Mouse (Mus musculus): ENCODE data around the gene Lrrc66. TPM values are rescaled to one million over a fixed set of nuclear protein-coding genes. Genes with fewer than 3 reads are reported as not detected.

Gene Lrrc66
- total and polyA plus RNA-seq, 3 experiments, result 0.04 TPM; not detected in 2

DNA sequence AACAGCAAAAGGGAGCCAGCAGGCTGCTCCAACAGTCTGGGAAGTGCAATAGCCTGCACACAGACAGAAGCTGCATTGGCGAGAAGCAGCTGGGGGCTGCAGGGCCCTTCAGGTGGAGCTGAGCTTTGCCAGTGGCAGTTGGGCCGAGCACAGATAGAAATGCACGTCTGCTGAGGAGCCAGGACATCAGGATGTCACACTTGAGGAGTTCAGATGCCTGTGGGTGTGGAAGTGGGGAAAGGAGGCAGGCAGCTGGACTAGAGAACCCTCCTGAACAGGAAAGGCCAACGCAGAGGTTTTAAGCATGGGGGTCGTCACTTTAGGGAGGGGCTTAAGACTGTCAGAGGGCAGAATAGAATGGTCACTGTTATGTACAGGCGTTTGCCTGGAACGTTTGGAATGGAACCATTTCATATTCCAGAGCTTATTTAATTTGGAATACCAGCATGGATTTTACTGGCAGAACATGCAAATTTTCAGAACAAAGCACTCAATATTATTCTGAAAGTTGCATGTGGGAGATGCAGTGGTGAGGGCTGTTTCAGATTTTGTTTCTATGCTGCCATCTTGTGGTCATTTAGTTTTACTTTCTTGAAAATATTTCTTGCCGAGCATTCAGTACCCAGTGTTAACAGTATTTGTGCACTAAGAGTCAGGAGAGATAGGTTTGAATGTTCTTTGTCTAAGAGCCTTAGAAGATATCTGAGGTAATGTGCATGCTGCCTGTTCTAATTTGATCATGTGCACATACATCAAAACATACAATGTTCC, 5.2 kb upstream of the Lrrc66 start:
- Histone ChIP-seq H3K4me1 (ENCODE audit: control insufficient read depth in 1 of 2, insufficient read depth in 2 of 2) (0 out of 4 replicates have a peak, but pooled peaks cover 0 to 6% of the 10 kb centered on the region in 2 experiments), H3K9ac (ENCODE audit: insufficient read depth, low read depth) (no peak overlapping the region), H3K27me3 (replicated peaks) (no peaks in the 10 kb centered on the region), H3K4me3 (replicated peaks in 1 of 3; ENCODE audit: low read depth in 2 of 3, low read length in 2 of 3, poor library complexity in 1 of 3) (no peak overlapping the region), H3K27ac (ENCODE audit: insufficient read depth, low read depth) (no peak overlapping the region), H3K4me2 (ENCODE audit: insufficient read depth, low read depth, poor library complexity, severe bottlenecking) (no peak overlapping the region), H3K9me3 (replicated peaks; ENCODE audit: low read length) (peaks cover 6% of the 10 kb centered on the region), H3K36me3 (replicated peaks in 1 of 2; ENCODE audit: control insufficient read depth in 1 of 2, insufficient read depth in 1 of 2, low read length in 1 of 2) (peaks cover 9 to 65% of the 10 kb centered on the region in 2 experiments), H3K79me2 (replicated peaks; ENCODE audit: control insufficient read depth, extremely low read depth, insufficient read depth, poor library complexity, severe bottlenecking) (no peaks in the 10 kb centered on the region)
- peak; percentile 43; the same call in 1 of the 2 replicates for TF ChIP-seq MYC (IDR thresholded peaks at IDR 0.05; ENCODE audit: low read depth, low read length)
- TF ChIP-seq RAD21 (IDR thresholded peaks at IDR 0.05; ENCODE audit: low read depth, low read length), result peak; percentile 81
- no peak for TF ChIP-seq TCF12 (IDR thresholded peaks at IDR 0.05; ENCODE audit: low read depth, low read length)
- peak in 1 of 2 experiments; percentile 81; a peak in 2 of 4 replicates for TF ChIP-seq CTCF (conservative IDR thresholded peaks at IDR 0.05 in 1 of 2, IDR thresholded peaks at IDR 0.05 in 1 of 2; ENCODE audit: low read depth in 2 of 2, low read length in 2 of 2)
- TF ChIP-seq UBTF (IDR thresholded peaks at IDR 0.05; ENCODE audit: low read depth, low read length), result no peak
- peak; percentile 70 for TF ChIP-seq SMC3 (IDR thresholded peaks at IDR 0.05; ENCODE audit: low read depth, low read length)
- dilution Hi-C loops (cut with MboI; ENCODE audit: extremely low pct_ligation_motif_present, extremely low pct_unique_long_range_greater_than_20kb, low sequenced_read_pairs), result no loop called here
- peak; percentile 58 for DNase-seq (ENCODE audit: extremely low read depth)
- in situ Hi-C loops (cut with MboI; ENCODE audit: low pct_ligation_motif_present, low pct_unique_long_range_greater_than_20kb, low sequenced_read_pairs), result loop anchor here (5.0 kb wide), 1 partner anchor 205 kb away; no protein-coding TSS in a partner anchor

DNA sequence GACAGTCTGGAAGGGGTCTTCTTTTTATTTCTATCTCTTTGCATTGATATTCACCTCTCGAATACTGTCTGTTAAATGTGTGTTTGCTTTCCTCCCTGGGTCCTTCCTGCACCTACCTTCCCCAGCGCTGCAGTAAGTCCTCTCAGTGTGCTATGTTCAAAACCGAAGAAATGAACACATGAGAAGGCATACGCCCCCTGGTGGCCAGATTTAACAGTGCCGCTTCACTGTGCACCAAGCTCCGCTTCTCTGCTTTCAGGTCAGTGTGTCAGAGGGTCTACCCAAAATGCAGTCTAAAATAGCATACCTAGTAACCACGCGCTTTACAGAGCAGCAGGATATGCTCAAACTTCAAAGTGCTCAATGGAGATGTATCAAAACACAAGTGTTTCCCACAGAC, 815 bp upstream of the Lrrc66 start:
- DNase-seq (ENCODE audit: extremely low read depth), result peak; percentile 61
- dilution Hi-C loops (cut with MboI; ENCODE audit: extremely low pct_ligation_motif_present, extremely low pct_unique_long_range_greater_than_20kb, low sequenced_read_pairs), result no loop called here
- in situ Hi-C loops (cut with MboI; ENCODE audit: low pct_ligation_motif_present, low pct_unique_long_range_greater_than_20kb, low sequenced_read_pairs), result no loop called here

DNA sequence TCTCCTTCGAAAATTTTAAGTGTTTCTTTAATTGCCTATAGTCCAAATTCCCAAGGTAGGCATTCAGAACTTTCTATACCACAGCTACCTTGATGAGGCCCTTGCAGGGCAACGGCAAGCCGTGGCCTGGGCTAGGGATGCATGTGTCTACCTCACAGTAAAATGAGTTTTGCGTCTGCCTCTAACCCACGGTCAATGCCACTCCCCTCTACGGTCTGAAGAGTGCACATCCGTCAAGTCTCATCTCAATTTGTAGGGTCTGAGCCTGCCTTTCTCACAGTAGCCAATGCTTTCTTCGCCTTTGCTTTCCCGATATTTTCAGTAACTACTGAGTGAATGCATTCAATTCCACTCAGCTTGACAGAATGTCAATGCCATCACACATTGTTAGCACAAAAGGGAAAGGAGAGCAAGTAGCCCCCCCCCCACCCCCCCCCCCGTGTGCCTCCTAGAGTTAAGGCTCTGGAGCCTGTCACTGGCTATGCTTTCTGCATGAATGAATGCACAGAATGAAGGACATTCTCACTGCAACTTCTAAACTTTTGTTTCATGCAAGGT, 1.2 kb downstream of the Lrrc66 start:
- Histone ChIP-seq H3K4me2 (ENCODE audit: insufficient read depth, low read depth, poor library complexity, severe bottlenecking) (no peak overlapping the region), H3K9ac (ENCODE audit: insufficient read depth, low read depth) (no peak overlapping the region), H3K9me3 (replicated peaks; ENCODE audit: low read length) (peaks cover 6% of the 10 kb centered on the region), H3K36me3 (replicated peaks in 1 of 2; ENCODE audit: control insufficient read depth in 1 of 2, insufficient read depth in 1 of 2, low read length in 1 of 2) (peaks cover 4 to 21% of the 10 kb centered on the region in 2 experiments), H3K4me3 (replicated peaks in 1 of 3; ENCODE audit: low read depth in 2 of 3, low read length in 2 of 3, poor library complexity in 1 of 3) (no peak overlapping the region), H3K27me3 (replicated peaks) (no peaks in the 10 kb centered on the region), H3K27ac (ENCODE audit: insufficient read depth, low read depth) (no peak overlapping the region), H3K79me2 (replicated peaks; ENCODE audit: control insufficient read depth, extremely low read depth, insufficient read depth, poor library complexity, severe bottlenecking) (no peaks in the 10 kb centered on the region), H3K4me1 (ENCODE audit: control insufficient read depth in 1 of 2, insufficient read depth in 2 of 2) (no peaks in the 10 kb centered on the region; a peak in 1 of 4 replicates)
- no peak for DNase-seq (ENCODE audit: extremely low read depth)
- in situ Hi-C loops (cut with MboI; ENCODE audit: low pct_ligation_motif_present, low pct_unique_long_range_greater_than_20kb, low sequenced_read_pairs) (no loop called here), dilution Hi-C loops (cut with MboI; ENCODE audit: extremely low pct_ligation_motif_present, extremely low pct_unique_long_range_greater_than_20kb, low sequenced_read_pairs) (no loop called here)
- TF ChIP-seq POLR2AphosphoS2 (IDR thresholded peaks at IDR 0.05; ENCODE audit: low read depth, low read length), result no peak
- no peak for TF ChIP-seq SIN3A (IDR thresholded peaks at IDR 0.05; ENCODE audit: low read length)
- TF ChIP-seq CHD2 (IDR thresholded peaks at IDR 0.05; ENCODE audit: low read length), result no peak
- TF ChIP-seq IRF4 (IDR thresholded peaks at IDR 0.05; ENCODE audit: low read depth, low read length), result no peak
- no peak for TF ChIP-seq BHLHE40 (IDR thresholded peaks at IDR 0.05; ENCODE audit: low read depth, low read length)
- no peak for TF ChIP-seq HCFC1 (IDR thresholded peaks at IDR 0.05; ENCODE audit: low read depth, low read length)
- no peak for TF ChIP-seq MAFK (IDR thresholded peaks at IDR 0.05; ENCODE audit: insufficient replicate concordance, low read length)
- TF ChIP-seq CHD1 (IDR thresholded peaks at IDR 0.05; ENCODE audit: low read depth, low read length), result no peak
- no peak for TF ChIP-seq UBTF (IDR thresholded peaks at IDR 0.05; ENCODE audit: low read depth, low read length)
- no peak for TF ChIP-seq RAD21 (IDR thresholded peaks at IDR 0.05; ENCODE audit: low read depth, low read length)

More for the DNA sequence above, 815 bp upstream of the Lrrc66 start:
- Histone ChIP-seq H3K27ac (ENCODE audit: insufficient read depth, low read depth) (no peak overlapping the region), H3K4me1 (ENCODE audit: control insufficient read depth in 1 of 2, insufficient read depth in 2 of 2) (peaks cover 0 to 4% of the 10 kb centered on the region in 2 experiments; a peak in 1 of 4 replicates), H3K4me3 (replicated peaks in 1 of 3; ENCODE audit: low read depth in 2 of 3, low read length in 2 of 3, poor library complexity in 1 of 3) (no peak overlapping the region), H3K9ac (ENCODE audit: insufficient read depth, low read depth) (no peak overlapping the region), H3K27me3 (replicated peaks) (no peaks in the 10 kb centered on the region), H3K36me3 (replicated peaks in 1 of 2; ENCODE audit: control insufficient read depth in 1 of 2, insufficient read depth in 1 of 2, low read length in 1 of 2) (peaks cover 4 to 35% of the 10 kb centered on the region in 2 experiments), H3K9me3 (replicated peaks; ENCODE audit: low read length) (peaks cover 6% of the 10 kb centered on the region), H3K4me2 (ENCODE audit: insufficient read depth, low read depth, poor library complexity, severe bottlenecking) (no peak overlapping the region), H3K79me2 (replicated peaks; ENCODE audit: control insufficient read depth, extremely low read depth, insufficient read depth, poor library complexity, severe bottlenecking) (no peaks in the 10 kb centered on the region)
- TF ChIP-seq RAD21 (IDR thresholded peaks at IDR 0.05; ENCODE audit: low read depth, low read length), result peak; percentile 48
- TF ChIP-seq CTCF (conservative IDR thresholded peaks at IDR 0.05 in 1 of 2, IDR thresholded peaks at IDR 0.05 in 1 of 2; ENCODE audit: low read depth in 2 of 2, low read length in 2 of 2), result peak; percentile 78 to 82
- TF ChIP-seq IRF4 (IDR thresholded peaks at IDR 0.05; ENCODE audit: low read depth, low read length), result no peak
- TF ChIP-seq SMC3 (IDR thresholded peaks at IDR 0.05; ENCODE audit: low read depth, low read length), result peak; percentile 79

Data from CH12.LX (cell line).